Mouse (Mus musculus) heart, embryonic 10.5 days (tissue): ENCODE data around the gene Gtf2ird1. TPM values are rescaled to one million over a fixed set of nuclear protein-coding genes. Genes with fewer than 3 reads are reported as not detected.

ENCODE experiments used
- DNase-seq: peaks from one replicate; pipeline ENCODE4 v3.0.0-alpha.2; 2017; ENCODE audit warnings: low spot score
- H3K27ac ChIP-seq: fragments of 300-500 bp; sonication (generic); 2 replicates; pipeline ENCODE4 v1.5.1; 2016; ENCODE audit warnings: mild to moderate bottlenecking
- H3K27me3 ChIP-seq: fragments of 300-500 bp; sonication (generic); 2 replicates; pipeline ENCODE4 v1.6.1; 2016; ENCODE audit warnings: mild to moderate bottlenecking; ENCODE audit not compliant: poor library complexity, insufficient read depth, severe bottlenecking
- H3K36me3 ChIP-seq: fragments of 300-500 bp; sonication (generic); 2 replicates; pipeline ENCODE4 v1.6.1; 2016; ENCODE audit warnings: mild to moderate bottlenecking, moderate library complexity
- H3K4me1 ChIP-seq: fragments of 300-500 bp; sonication (generic); 2 replicates; pipeline ENCODE4 v1.6.1; 2016; ENCODE audit warnings: mild to moderate bottlenecking
- H3K4me3 ChIP-seq: fragments of 300-500 bp; sonication (generic); 2 replicates; pipeline ENCODE4 v1.5.1; 2016; ENCODE audit warnings: mild to moderate bottlenecking, moderate library complexity
- H3K9me3 ChIP-seq: fragments of 300-500 bp; sonication (generic); 2 replicates; pipeline ENCODE4 v1.6.1; 2016; ENCODE audit warnings: mild to moderate bottlenecking, moderate library complexity
- WGBS: fragments of 180-500 bp; shearing (Covaris S2); methylation state at CpG from one replicate; pipeline ENCODE4 v1.1.7; 2016; 5-methylcytosine and 5-hydroxymethylcytosine counted together
- polyA plus RNA-seq: library from polyadenylated mRNA; unstranded; fragments of >200 nt; fragmentation: Nextera tagmentation; extraction: Ambion mirVana; gene quantifications from 2 replicates; pipeline ENCODE4 v1.2.1, GENCODE M21; 2016

Gene Gtf2ird1
- polyA plus RNA-seq, 1 experiment from 2014 or later = 74.8 TPM

- no peaks in the 10 kb centered on the region for H3K27me3 ChIP-seq
- no peak overlapping the region for H3K27ac ChIP-seq
- peaks cover 32% of the 10 kb centered on the region for H3K4me1 ChIP-seq
- no peak for DNase-seq
- H3K4me3 ChIP-seq = no peak overlapping the region
- H3K36me3 ChIP-seq = no peaks in the 10 kb centered on the region
- no peaks in the 10 kb centered on the region for H3K9me3 ChIP-seq
- WGBS = 77% methylated on average over 6 of the region's 6 CpGs
Observed at GRCm38 (mm10) chr5:134318903-134319302, 137.6 kb downstream of the Gtf2ird1 start.

- peak overlapping the region; percentile 100; the same call in 1 of the 2 replicates for H3K27ac ChIP-seq
- H3K4me1 ChIP-seq = peaks cover 33% of the 10 kb centered on the region
- H3K4me3 ChIP-seq = no peak overlapping the region
- H3K9me3 ChIP-seq = no peaks in the 10 kb centered on the region
- no peaks in the 10 kb centered on the region for H3K27me3 ChIP-seq
- 0 out of 2 replicates have a peak, but pooled peaks cover 5% of the 10 kb centered on the region for H3K36me3 ChIP-seq
- no peak for DNase-seq
- WGBS = 72% methylated on average over 7 of the region's 7 CpGs
Observed at GRCm38 (mm10) chr5:134316721-134317120, 139.8 kb downstream of the Gtf2ird1 start.

GRCm38 (mm10) chr5:134315623-134316350, 140.7 kb downstream of the Gtf2ird1 start:
- H3K27ac ChIP-seq = peak overlapping the region; percentile 100

GRCm38 (mm10) chr5:134314688-134315622, 141.6 kb downstream of the Gtf2ird1 start, which contains the start of gene Gtf2i:
Gene Gtf2i, minus strand, starts transcription at chr5:134314760.
- Histone ChIP-seq H3K9me3 (no peaks in the 10 kb centered on the region), H3K36me3 (peaks cover 22% of the 10 kb centered on the region), H3K27ac (peak within 1 kb of the TSS; percentile 100), H3K27me3 (no peaks in the 10 kb centered on the region), H3K4me3 (peak within 1 kb of the TSS; percentile 86), H3K4me1 (peaks cover 38% of the 10 kb centered on the region)
- peak; percentile 98 for DNase-seq
- WGBS = under 1% methylated on average over 40 of the region's 40 CpGs

More at GRCm38 (mm10) chr5:134315623-134316350, 140.7 kb downstream of the Gtf2ird1 start:
- H3K4me3 ChIP-seq = peak overlapping the region; percentile 86
- peaks cover 35% of the 10 kb centered on the region for H3K4me1 ChIP-seq
- no peaks in the 10 kb centered on the region for H3K27me3 ChIP-seq
- H3K9me3 ChIP-seq = no peaks in the 10 kb centered on the region
- 4% methylated on average over 25 of the region's 25 CpGs for WGBS
- peaks cover 13% of the 10 kb centered on the region for H3K36me3 ChIP-seq
- DNase-seq = no peak

- Histone ChIP-seq H3K4me1 (peaks cover 38% of the 10 kb centered on the region), H3K36me3 (peaks cover 29% of the 10 kb centered on the region), H3K27ac (peak overlapping the region; percentile 100), H3K27me3 (no peaks in the 10 kb centered on the region), H3K9me3 (no peaks in the 10 kb centered on the region), H3K4me3 (peak overlapping the region; percentile 86)
- under 1% methylated on average over 46 of the region's 64 CpGs for WGBS
- peak; percentile 85 for DNase-seq
Observed at GRCm38 (mm10) chr5:134314068-134314674, 142.3 kb downstream of the Gtf2ird1 start.

- Histone ChIP-seq H3K4me1 (peaks cover 37% of the 10 kb centered on the region), H3K27me3 (no peaks in the 10 kb centered on the region), H3K27ac (peak overlapping the region; percentile 100), H3K36me3 (peaks cover 33% of the 10 kb centered on the region), H3K9me3 (no peaks in the 10 kb centered on the region), H3K4me3 (peak overlapping the region; percentile 86)
- peak; percentile 98 for DNase-seq
- WGBS = under 1% methylated on average over 68 of the region's 68 CpGs
Observed at GRCm38 (mm10) chr5:134313451-134314067, 143.0 kb downstream of the Gtf2ird1 start.

GRCm38 (mm10) chr5:134312691-134313450, 143.6 kb downstream of the Gtf2ird1 start:
- Histone ChIP-seq H3K27ac (peak overlapping the region; percentile 100), H3K4me1 (peaks cover 38% of the 10 kb centered on the region), H3K36me3 (peaks cover 40% of the 10 kb centered on the region), H3K27me3 (no peaks in the 10 kb centered on the region), H3K4me3 (peak overlapping the region; percentile 86), H3K9me3 (no peaks in the 10 kb centered on the region)
- no peak for DNase-seq
- WGBS = 3% methylated on average over 19 of the region's 19 CpGs

- WGBS = 80% methylated on average over 6 of the region's 6 CpGs
- H3K27me3 ChIP-seq = no peaks in the 10 kb centered on the region
- 0 out of 2 replicates have a peak overlapping the region, but pooled peaks have one; percentile 56 for H3K27ac ChIP-seq
- H3K9me3 ChIP-seq = no peaks in the 10 kb centered on the region
- peaks cover 45% of the 10 kb centered on the region for H3K36me3 ChIP-seq
- DNase-seq = no peak
- H3K4me3 ChIP-seq = peak overlapping the region; percentile 86
- peaks cover 42% of the 10 kb centered on the region for H3K4me1 ChIP-seq
Observed at GRCm38 (mm10) chr5:134311894-134312411, 144.6 kb downstream of the Gtf2ird1 start.

- H3K27me3 ChIP-seq = no peaks in the 10 kb centered on the region
- no peak overlapping the region for H3K4me3 ChIP-seq
- no peak overlapping the region for H3K27ac ChIP-seq
- H3K36me3 ChIP-seq = peaks cover 59% of the 10 kb centered on the region
- no peaks in the 10 kb centered on the region for H3K9me3 ChIP-seq
- no peak for DNase-seq
- WGBS = 93% methylated on average over 9 of the region's 9 CpGs
- peaks cover 29% of the 10 kb centered on the region for H3K4me1 ChIP-seq
Observed at GRCm38 (mm10) chr5:134310201-134310600, 146.3 kb downstream of the Gtf2ird1 start.

GRCm38 (mm10) chr5:134309345-134309744, 147.2 kb downstream of the Gtf2ird1 start:
- peaks cover 29% of the 10 kb centered on the region for H3K4me1 ChIP-seq
- H3K9me3 ChIP-seq = no peaks in the 10 kb centered on the region
- no peak overlapping the region for H3K4me3 ChIP-seq
- WGBS = 91% methylated on average over 1 of the region's 1 CpGs
- H3K36me3 ChIP-seq = peaks cover 66% of the 10 kb centered on the region
- no peak overlapping the region for H3K27ac ChIP-seq
- no peak for DNase-seq
- no peaks in the 10 kb centered on the region for H3K27me3 ChIP-seq
